Mouse (Mus musculus): ENCODE data around the gene Gm30737. TPM values are rescaled to one million over a fixed set of nuclear protein-coding genes. Genes with fewer than 3 reads are reported as not detected.
"Not testable (repeated sequence)": the region's sequence is repeated elsewhere in the genome, so short reads cannot be mapped to it uniquely, and the experiment has no call there.

The Gm30737 gene
- not detected in 2 replicates for polyA plus RNA-seq (2012; ENCODE audit: insufficient read depth, insufficient read length, low replicate concordance, missing spikeins)

DNA sequence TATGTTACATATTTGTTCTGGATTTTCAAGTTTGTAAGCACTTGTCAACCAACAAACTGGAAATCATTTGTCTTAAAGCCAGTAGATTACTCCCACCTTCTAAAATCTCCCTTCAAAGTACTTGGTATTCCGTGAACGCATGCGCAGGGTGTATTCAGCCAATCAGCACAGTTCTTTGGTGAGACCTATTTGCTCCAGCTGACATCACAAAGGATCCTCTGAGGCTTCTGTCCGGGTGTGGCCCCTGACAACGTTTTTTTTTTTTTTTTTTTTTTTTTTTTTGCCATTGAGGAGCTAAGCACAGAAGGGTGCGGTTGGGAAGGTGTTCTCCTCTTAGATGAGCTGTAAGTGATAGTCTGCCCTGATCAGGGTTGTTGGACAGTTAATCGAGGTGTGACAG is at the start of gene Gm30737:
Gene Gm30737 (plus strand): TSS at position 301 of the 400 bp plus-strand sequence.
- H3K4me1 ChIP-seq (ENCODE audit: control insufficient read depth, insufficient read depth, low read length); H3K27ac ChIP-seq (ENCODE audit: insufficient read depth, low read depth, low read length); H3K4me3 ChIP-seq (ENCODE audit: insufficient read depth, low read depth, low read length): not testable (repeated sequence)
- no CpG with 5 or more reads among the region's 7 CpGs for WGBS

All from olfactory bulb, adult 2 months (tissue).